Mouse (Mus musculus) CH12.LX (cell line): Measurements from ENCODE around the gene Stard13. TPM values are rescaled to one million over a fixed set of nuclear protein-coding genes. Genes with fewer than 3 reads are reported as not detected.

ENCODE experiments used
- DNase-seq: peaks from one replicate; pipeline ENCODE4 v3.0.0-alpha.2; 2013; ENCODE audit errors: extremely low read depth
- H3K27ac ChIP-seq: 2 replicates; pipeline ENCODE4 v1.5.1; 2012; ENCODE audit warnings: low read depth, mild to moderate bottlenecking, control low read depth, moderate library complexity; ENCODE audit not compliant: insufficient read depth
- H3K27me3 ChIP-seq: replicated peaks from 2 replicates; pipeline ENCODE3; 2012; ENCODE audit warnings: inconsistent platforms
- H3K36me3 ChIP-seq, 2 experiments: replicated peaks in 1 of 2; 2 replicates each; pipeline versions ENCODE3 to v1.6.1; 2012; ENCODE audit warnings: inconsistent platforms in 1 of 2, low read length in 1 of 2, mild to moderate bottlenecking in 1 of 2, mixed read lengths in 1 of 2, moderate library complexity in 1 of 2; ENCODE audit not compliant: control insufficient read depth in 1 of 2, insufficient read depth in 1 of 2
- H3K4me1 ChIP-seq, 2 experiments: 2 replicates each; pipeline ENCODE4 v1.6.1; 2012; ENCODE audit warnings: inconsistent platforms in 1 of 2, moderate library complexity in 1 of 2; ENCODE audit not compliant: insufficient read depth in 2 of 2, control insufficient read depth in 1 of 2
- H3K4me2 ChIP-seq: 2 replicates; pipeline ENCODE4 v1.6.1; 2012; ENCODE audit warnings: low read depth, mild to moderate bottlenecking, control low read depth; ENCODE audit not compliant: poor library complexity, insufficient read depth, severe bottlenecking
- H3K4me3 ChIP-seq, 3 experiments: fragments of 150-350 bp in 1 of 3; sonication (generic) in 1 of 3; replicated peaks in 1 of 3; 2 replicates each; pipeline versions ENCODE3 to v1.5.1; 2011 to 2012; ENCODE audit warnings: low read depth in 2 of 3, low read length in 2 of 3, mild to moderate bottlenecking in 2 of 3, moderate library complexity in 2 of 3, control low read depth in 1 of 3, improper control_type of control experiment in 1 of 3, inconsistent platforms in 1 of 3, mixed read lengths in 1 of 3; ENCODE audit not compliant: poor library complexity in 1 of 3
- H3K79me2 ChIP-seq: replicated peaks from 2 replicates; pipeline ENCODE4 v1.6.1; 2012; ENCODE audit warnings: mild to moderate bottlenecking, moderate library complexity; ENCODE audit not compliant: control insufficient read depth, poor library complexity, insufficient read depth, severe bottlenecking; ENCODE audit errors: extremely low read depth
- H3K9ac ChIP-seq: 2 replicates; pipeline ENCODE4 v1.6.1; 2012; ENCODE audit warnings: low read depth, mild to moderate bottlenecking, control low read depth, moderate library complexity; ENCODE audit not compliant: insufficient read depth
- H3K9me3 ChIP-seq: replicated peaks from 2 replicates; pipeline ENCODE3; 2012; ENCODE audit warnings: low read length, inconsistent platforms, mixed read lengths
- CTCF ChIP-seq, 2 experiments: IDR thresholded peaks in 1 of 2; conservative IDR thresholded peaks in 1 of 2; 2 replicates each; pipeline ENCODE4 v1.5.1; 2011 to 2012; ENCODE audit warnings: low read depth in 2 of 2, low read length in 2 of 2, improper control_type of control experiment in 1 of 2, inconsistent platforms in 1 of 2, mild to moderate bottlenecking in 1 of 2, moderate library complexity in 1 of 2
- ETS1 ChIP-seq: conservative IDR thresholded peaks from 2 replicates; pipeline ENCODE4 v1.6.1; 2012; ENCODE audit warnings: low read depth, mild to moderate bottlenecking, inconsistent platforms, low read length, improper control_type of control experiment, moderate library complexity
- GABPA ChIP-seq: IDR thresholded peaks from 2 replicates; pipeline ENCODE4 v1.6.1; 2012; ENCODE audit warnings: low read depth, low read length, improper control_type of control experiment, inconsistent platforms; ENCODE audit not compliant: insufficient replicate concordance
- HCFC1 ChIP-seq: IDR thresholded peaks from 2 replicates; pipeline ENCODE4 v1.6.1; 2012; ENCODE audit warnings: low read depth, mild to moderate bottlenecking, inconsistent platforms, low read length, improper control_type of control experiment
- IRF4 ChIP-seq: IDR thresholded peaks from 2 replicates; pipeline ENCODE4 v1.6.1; 2014; ENCODE audit warnings: low read depth, mild to moderate bottlenecking, inconsistent platforms, low read length, improper control_type of control experiment
- JUN ChIP-seq: IDR thresholded peaks from 2 replicates; pipeline ENCODE4 v1.6.1; 2011; ENCODE audit warnings: low read depth, mild to moderate bottlenecking, low read length, improper control_type of control experiment, moderate library complexity; ENCODE audit not compliant: insufficient read depth
- JUND ChIP-seq: conservative IDR thresholded peaks from 2 replicates; pipeline ENCODE4 v1.6.1; 2011; ENCODE audit warnings: low read depth, low read length, improper control_type of control experiment
- MAFK ChIP-seq: IDR thresholded peaks from 2 replicates; pipeline ENCODE4 v1.6.1; 2011; ENCODE audit warnings: low read length, improper control_type of control experiment; ENCODE audit not compliant: insufficient replicate concordance
- MYC ChIP-seq: IDR thresholded peaks from 2 replicates; pipeline ENCODE4 v1.6.1; 2011; ENCODE audit warnings: low read depth, mild to moderate bottlenecking, improper control_type of control experiment, low read length
- POLR2A ChIP-seq: IDR thresholded peaks from 2 replicates; pipeline ENCODE4 v1.6.1; 2011; ENCODE audit warnings: low read depth, mild to moderate bottlenecking, improper control_type of control experiment, low read length
- POLR2AphosphoS2 ChIP-seq: IDR thresholded peaks from 2 replicates; pipeline ENCODE4 v1.6.1; 2011; ENCODE audit warnings: low read depth, low read length, improper control_type of control experiment
- USF1 ChIP-seq: IDR thresholded peaks from 2 replicates; pipeline ENCODE4 v1.6.1; 2014; ENCODE audit warnings: low read depth, mild to moderate bottlenecking, inconsistent platforms, low read length, improper control_type of control experiment
- USF2 ChIP-seq: conservative IDR thresholded peaks from 2 replicates; pipeline ENCODE4 v1.6.1; 2011; ENCODE audit warnings: low read depth, low read length, improper control_type of control experiment
- ZMIZ1 ChIP-seq: IDR thresholded peaks from 2 replicates; pipeline ENCODE4 v1.6.1; 2012; ENCODE audit warnings: low read depth, mild to moderate bottlenecking, inconsistent platforms, low read length, improper control_type of control experiment
- dilution Hi-C: fragments of 300-500 bp; cut with MboI; formaldehyde crosslinking; loops from 2 replicates; pipeline ENCODE4 v1.14.3; 2020; ENCODE audit warnings: low sequenced_read_pairs; ENCODE audit not compliant: extremely low pct_unique_long_range_greater_than_20kb, extremely low pct_ligation_motif_present
- in situ Hi-C: fragments of 300-500 bp; cut with MboI; formaldehyde crosslinking; loops from 3 replicates; pipeline ENCODE4 v1.14.3; 2019; ENCODE audit warnings: low sequenced_read_pairs, low pct_ligation_motif_present, low pct_unique_long_range_greater_than_20kb, mixed read lengths
- polyA plus RNA-seq: library from polyadenylated mRNA; unstranded; fragments of >175 nt; gene quantifications from 2 replicates; pipeline ENCODE4 v1.2.1, GENCODE M21; 2012; ENCODE audit warnings: low read depth; ENCODE audit not compliant: insufficient read length
- total RNA-seq, 2 experiments: library from RNA; depleted of rRNA; stranded (reverse); fragments of 300-350 nt in 1 of 2; fragments of >200 nt in 1 of 2; gene quantifications; 2 replicates each; pipeline ENCODE4 v1.2.3; 2012 to 2014

Stard13 gene
- total and polyA plus RNA-seq, 3 experiments: 33.5 to 154 (median 73.6) TPM

- H3K9me3 ChIP-seq: no peaks in the 10 kb centered on the region
- in situ Hi-C loops (no loop called here), dilution Hi-C loops (no loop called here)
- H3K36me3 ChIP-seq: peaks cover 79 to 96% of the 10 kb centered on the region in 2 experiments
- no peak for DNase-seq
- no peaks in the 10 kb centered on the region for H3K27me3 ChIP-seq
- no peak overlapping the region for H3K4me2 ChIP-seq
- H3K9ac ChIP-seq: no peak overlapping the region
- peaks cover 77% of the 10 kb centered on the region for H3K79me2 ChIP-seq
- H3K4me1 ChIP-seq: peaks cover 5 to 32% of the 10 kb centered on the region in 2 experiments; a peak in 2 of 4 replicates
- H3K4me3 ChIP-seq: no peak overlapping the region
- no peak overlapping the region for H3K27ac ChIP-seq
- TF ChIP-seq JUND (no peak), MAFK (no peak), ZMIZ1 (no peak), POLR2AphosphoS2 (no peak), USF1 (no peak), HCFC1 (no peak), MYC (no peak), IRF4 (no peak), JUN (no peak), CTCF (conservative IDR thresholded peaks at IDR 0.05 in 1 of 2, IDR thresholded peaks at IDR 0.05 in 1 of 2; ENCODE audit: low read depth in 2 of 2, low read length in 2 of 2) (no peak), USF2 (no peak), ETS1 (no peak)
Observed at GRCm38 (mm10) chr5:151089201-151089600, 144.4 kb downstream of the Stard13 start.

- no peak for TF ChIP-seq GABPA
- 0 out of 2 replicates have a peak, but pooled peaks have one; percentile 4 for TF ChIP-seq POLR2A
- dilution Hi-C loops: no loop called here
- no peak for DNase-seq
Observed at GRCm38 (mm10) chr5:151086425-151087202, 147.0 kb downstream of the Stard13 start.

More at GRCm38 (mm10) chr5:151086425-151087202, 147.0 kb downstream of the Stard13 start:
- Histone ChIP-seq H3K9me3 (no peaks in the 10 kb centered on the region), H3K36me3 (peaks cover 70 to 94% of the 10 kb centered on the region in 2 experiments), H3K27ac (0 out of 2 replicates have a peak overlapping the region, but pooled peaks have one; percentile 5), H3K27me3 (no peaks in the 10 kb centered on the region), H3K4me2 (no peak overlapping the region), H3K79me2 (peaks cover 55% of the 10 kb centered on the region), H3K4me3 (no peak overlapping the region), H3K9ac (no peak overlapping the region), H3K4me1 (peaks cover 5 to 19% of the 10 kb centered on the region in 2 experiments; a peak in 2 of 4 replicates)
- in situ Hi-C loops: no loop called here
